Mouse (Mus musculus): ENCODE measurements around the gene Lrch1. TPM values are rescaled to one million over a fixed set of nuclear protein-coding genes. Genes with fewer than 3 reads are reported as not detected.

The Lrch1 gene
- polyA plus RNA-seq, 1 experiment from 2014 or later = 10.1 TPM

DNA sequence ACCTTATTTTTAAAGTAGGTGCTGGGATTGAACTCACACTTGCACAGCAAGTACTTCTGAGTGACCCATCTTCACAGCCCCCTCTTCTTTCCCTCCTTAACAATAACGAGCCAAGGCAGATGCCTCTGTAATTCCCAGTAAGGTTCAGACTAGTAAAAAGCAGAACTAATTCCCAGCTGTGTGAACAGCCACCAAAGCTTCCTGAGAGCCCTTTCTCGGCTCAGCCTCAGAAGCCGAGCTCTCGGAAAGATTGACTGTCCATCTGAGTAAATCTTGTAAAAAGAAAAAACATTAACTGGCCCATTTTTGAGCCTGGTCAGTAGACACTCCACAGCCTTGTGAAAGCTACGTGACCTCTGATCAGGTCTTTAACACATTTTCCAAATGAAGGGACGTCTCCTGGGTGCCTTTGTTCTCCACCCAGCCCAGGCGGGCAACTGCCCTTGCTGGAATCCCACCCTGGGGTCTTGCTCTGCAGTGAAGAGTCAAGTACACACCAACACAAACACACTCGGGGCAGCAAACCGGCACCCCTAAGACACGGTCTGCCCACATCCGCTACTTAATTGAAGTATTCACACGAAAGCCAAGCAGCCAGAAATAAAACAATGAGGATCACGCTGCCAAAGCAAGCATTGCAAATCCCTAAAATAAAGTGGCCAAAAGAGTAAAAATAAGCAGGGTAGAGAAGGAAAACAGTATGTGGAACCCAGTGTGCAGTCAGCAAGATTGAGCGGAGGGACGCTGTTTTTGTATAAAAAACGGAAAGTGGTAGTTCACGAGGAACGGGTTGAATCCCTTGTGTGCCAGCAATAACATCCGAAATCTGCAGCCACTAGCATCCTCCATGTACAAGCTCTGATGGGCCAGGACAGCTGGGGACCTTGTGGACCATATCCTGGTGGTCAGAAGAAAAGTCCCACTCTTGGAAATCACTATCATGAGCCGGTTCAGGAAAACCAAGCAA, 80.3 kb downstream of the Lrch1 start:
- no peak overlapping the region for H3K27ac ChIP-seq (replicated peaks; ENCODE audit: low read depth, low read length)
- DNase-seq (ENCODE audit: low spot score) (no peak), ATAC-seq (replicated peaks; ENCODE audit: insufficient number of reproducible peaks, low FRiP score, low TSS enrichment, low read depth) (no peak)
- H3K4me2 ChIP-seq (ENCODE audit: low read depth, low read length) = no peak overlapping the region
- no peak overlapping the region for H3K9ac ChIP-seq (replicated peaks; ENCODE audit: low read length)
- no peak overlapping the region for H3K4me3 ChIP-seq (ENCODE audit: low read depth, low read length)
- no peaks in the 10 kb centered on the region for H3K36me3 ChIP-seq (replicated peaks; ENCODE audit: control insufficient read depth, insufficient read depth, low read depth, low read length)
- no peaks in the 10 kb centered on the region; the same call in 1 of the 2 replicates for H3K4me1 ChIP-seq (ENCODE audit: control insufficient read depth, insufficient read depth, low read length)
- no peaks in the 10 kb centered on the region for H3K9me3 ChIP-seq (replicated peaks; ENCODE audit: control insufficient read depth, low read length)
- no peaks in the 10 kb centered on the region for H3K27me3 ChIP-seq (ENCODE audit: control insufficient read depth, insufficient read depth, low read length)
- 51% methylated on average over 20 of the region's 20 CpGs for WGBS

DNA sequence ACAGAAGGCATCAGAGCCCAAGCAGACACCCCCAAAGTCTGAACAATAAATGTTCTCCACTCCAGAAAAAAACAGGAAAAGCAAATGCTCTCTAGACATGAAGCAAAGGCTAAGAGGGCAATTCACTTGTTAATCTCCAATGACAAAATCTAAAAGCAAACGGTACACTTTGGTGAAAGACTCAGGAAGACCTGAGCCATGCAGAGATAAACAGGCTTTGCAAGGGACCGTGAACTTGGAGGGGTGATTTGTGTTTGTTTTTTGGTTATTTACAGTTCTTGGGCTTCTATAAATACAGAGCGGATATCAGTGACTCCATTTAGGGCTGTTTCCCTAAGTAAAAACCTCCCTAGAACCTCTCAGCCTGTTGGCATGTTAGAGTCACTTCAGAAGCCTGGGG, 81.9 kb downstream of the Lrch1 start:
- no peak overlapping the region for H3K9ac ChIP-seq (replicated peaks; ENCODE audit: low read length)
- no peak overlapping the region for H3K27ac ChIP-seq (replicated peaks; ENCODE audit: low read depth, low read length)
- H3K4me1 ChIP-seq (ENCODE audit: control insufficient read depth, insufficient read depth, low read length) = no peaks in the 10 kb centered on the region; the same call in 1 of the 2 replicates
- H3K4me2 ChIP-seq (ENCODE audit: low read depth, low read length) = no peak overlapping the region
- ATAC-seq (replicated peaks; ENCODE audit: insufficient number of reproducible peaks, low FRiP score, low TSS enrichment, low read depth) (no peak), DNase-seq (ENCODE audit: low spot score) (no peak)
- H3K36me3 ChIP-seq (replicated peaks; ENCODE audit: control insufficient read depth, insufficient read depth, low read depth, low read length) = no peaks in the 10 kb centered on the region
- H3K9me3 ChIP-seq (replicated peaks; ENCODE audit: control insufficient read depth, low read length) = no peaks in the 10 kb centered on the region
- no peak overlapping the region for H3K4me3 ChIP-seq (ENCODE audit: low read depth, low read length)
- 67% methylated on average over 3 of the region's 3 CpGs for WGBS
- H3K27me3 ChIP-seq (ENCODE audit: control insufficient read depth, insufficient read depth, low read length) = no peaks in the 10 kb centered on the region

- no peaks in the 10 kb centered on the region; the same call in 1 of the 2 replicates for H3K4me1 ChIP-seq (ENCODE audit: control insufficient read depth, insufficient read depth, low read length)
- H3K4me2 ChIP-seq (ENCODE audit: low read depth, low read length) = no peak overlapping the region
- DNase-seq (ENCODE audit: low spot score) = no peak
- no peak overlapping the region for H3K9ac ChIP-seq (replicated peaks; ENCODE audit: low read length)
- H3K27ac ChIP-seq (replicated peaks; ENCODE audit: low read depth, low read length) = no peak overlapping the region
- ATAC-seq (replicated peaks; ENCODE audit: insufficient number of reproducible peaks, low FRiP score, low TSS enrichment, low read depth) = 0 out of 2 replicates have a peak, but pooled peaks have one; percentile 25
- H3K4me3 ChIP-seq (ENCODE audit: low read depth, low read length) = no peak overlapping the region
- no peaks in the 10 kb centered on the region for H3K27me3 ChIP-seq (ENCODE audit: control insufficient read depth, insufficient read depth, low read length)
- H3K9me3 ChIP-seq (replicated peaks; ENCODE audit: control insufficient read depth, low read length) = no peaks in the 10 kb centered on the region
- no peaks in the 10 kb centered on the region for H3K36me3 ChIP-seq (replicated peaks; ENCODE audit: control insufficient read depth, insufficient read depth, low read depth, low read length)
- WGBS = 75% methylated on average over 5 of the region's 5 CpGs
These were observed 82.7 kb downstream of the Lrch1 start for GRCm38 (mm10) chr14:74864805-74865483.

DNA sequence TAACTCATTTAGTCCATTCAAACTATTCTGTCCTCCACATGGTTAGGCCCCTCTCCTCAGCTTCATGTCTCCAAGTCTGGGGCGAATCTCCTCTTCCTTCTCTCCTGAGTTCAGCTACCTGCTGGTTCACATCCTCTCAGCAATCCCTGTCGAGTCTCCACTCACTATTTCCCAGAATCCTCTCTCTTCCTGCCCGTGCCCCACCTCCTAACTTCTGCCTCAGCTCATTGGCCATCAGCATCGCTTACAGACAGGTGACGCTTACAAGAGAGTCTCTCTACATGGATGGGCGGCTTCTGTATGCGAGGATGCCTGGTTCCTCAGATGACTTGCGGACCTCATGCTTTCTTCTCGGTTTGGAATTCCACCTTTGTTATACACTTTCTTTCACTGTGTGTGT, 86.2 kb downstream of the Lrch1 start:
- no peaks in the 10 kb centered on the region for H3K9me3 ChIP-seq (replicated peaks; ENCODE audit: control insufficient read depth, low read length)
- no peaks in the 10 kb centered on the region for H3K27me3 ChIP-seq (ENCODE audit: control insufficient read depth, insufficient read depth, low read length)
- ATAC-seq (replicated peaks; ENCODE audit: insufficient number of reproducible peaks, low FRiP score, low TSS enrichment, low read depth) = no peak
- no peak overlapping the region for H3K4me2 ChIP-seq (ENCODE audit: low read depth, low read length)
- H3K27ac ChIP-seq (replicated peaks; ENCODE audit: low read depth, low read length) = no peak overlapping the region
- H3K9ac ChIP-seq (replicated peaks; ENCODE audit: low read length) = no peak overlapping the region
- H3K4me3 ChIP-seq (ENCODE audit: low read depth, low read length) = no peak overlapping the region
- DNase-seq (ENCODE audit: low spot score) = no peak
- 87% methylated on average over 9 of the region's 9 CpGs for WGBS
- no peaks in the 10 kb centered on the region for H3K4me1 ChIP-seq (ENCODE audit: control insufficient read depth, insufficient read depth, low read length)
- H3K36me3 ChIP-seq (replicated peaks; ENCODE audit: control insufficient read depth, insufficient read depth, low read depth, low read length) = no peaks in the 10 kb centered on the region

DNA sequence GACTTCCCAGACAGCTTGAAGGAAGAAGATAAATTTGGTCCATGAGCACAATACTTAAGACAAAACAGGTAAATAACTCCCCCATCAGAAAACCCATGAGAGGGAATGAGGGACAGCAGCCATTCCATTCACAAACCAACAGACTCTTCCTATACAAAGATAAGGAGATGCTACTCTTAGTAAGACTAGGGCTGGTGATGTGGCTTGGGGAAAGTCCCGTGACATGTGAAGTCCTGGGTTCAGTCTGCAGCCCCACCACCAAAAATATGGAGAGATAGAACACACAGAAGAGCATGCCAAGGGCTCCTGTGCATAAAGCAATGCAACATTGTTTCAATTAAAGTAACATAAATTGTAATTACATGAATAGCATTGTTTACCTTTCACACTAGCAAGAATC, 88.5 kb downstream of the Lrch1 start:
- no peak overlapping the region for H3K4me3 ChIP-seq (ENCODE audit: low read depth, low read length)
- H3K27me3 ChIP-seq (ENCODE audit: control insufficient read depth, insufficient read depth, low read length) = no peaks in the 10 kb centered on the region
- no peak for ATAC-seq (replicated peaks; ENCODE audit: insufficient number of reproducible peaks, low FRiP score, low TSS enrichment, low read depth)
- WGBS = 95% methylated on average over 1 of the region's 1 CpGs
- no peak overlapping the region for H3K4me2 ChIP-seq (ENCODE audit: low read depth, low read length)
- H3K36me3 ChIP-seq (replicated peaks; ENCODE audit: control insufficient read depth, insufficient read depth, low read depth, low read length) = no peaks in the 10 kb centered on the region
- no peak overlapping the region for H3K27ac ChIP-seq (replicated peaks; ENCODE audit: low read depth, low read length)
- H3K4me1 ChIP-seq (ENCODE audit: control insufficient read depth, insufficient read depth, low read length) = no peaks in the 10 kb centered on the region
- H3K9me3 ChIP-seq (replicated peaks; ENCODE audit: control insufficient read depth, low read length) = no peaks in the 10 kb centered on the region
- DNase-seq (ENCODE audit: low spot score) = no peak
- H3K9ac ChIP-seq (replicated peaks; ENCODE audit: low read length) = no peak overlapping the region

DNA sequence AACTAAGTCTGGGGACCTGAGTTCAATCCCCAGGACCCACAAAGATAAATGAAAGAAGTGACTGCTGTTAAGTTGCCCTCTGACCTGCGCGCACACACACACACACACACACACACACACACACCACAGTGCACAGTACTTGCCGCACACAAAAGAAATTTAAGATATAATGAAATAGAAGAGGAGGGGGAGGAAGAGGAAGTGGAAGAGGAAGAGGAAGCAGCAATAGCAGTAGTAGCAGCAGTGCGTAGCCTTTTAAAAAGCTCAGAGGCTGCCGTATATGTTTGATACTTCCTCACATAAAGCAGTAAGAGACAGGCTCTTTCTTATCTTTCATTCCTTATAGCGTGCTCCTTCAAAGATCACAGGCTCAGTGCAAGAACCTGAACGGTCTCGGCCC, 92.2 kb downstream of the Lrch1 start:
- no peaks in the 10 kb centered on the region for H3K4me1 ChIP-seq (ENCODE audit: control insufficient read depth, insufficient read depth, low read length)
- H3K27me3 ChIP-seq (ENCODE audit: control insufficient read depth, insufficient read depth, low read length) = no peaks in the 10 kb centered on the region
- DNase-seq (ENCODE audit: low spot score) = no peak
- ATAC-seq (replicated peaks; ENCODE audit: insufficient number of reproducible peaks, low FRiP score, low TSS enrichment, low read depth) = no peak
- no peak overlapping the region for H3K4me3 ChIP-seq (ENCODE audit: low read depth, low read length)
- no peaks in the 10 kb centered on the region for H3K36me3 ChIP-seq (replicated peaks; ENCODE audit: control insufficient read depth, insufficient read depth, low read depth, low read length)
- H3K9ac ChIP-seq (replicated peaks; ENCODE audit: low read length) = no peak overlapping the region
- no peak overlapping the region for H3K4me2 ChIP-seq (ENCODE audit: low read depth, low read length)
- no peak overlapping the region for H3K27ac ChIP-seq (replicated peaks; ENCODE audit: low read depth, low read length)
- WGBS = 92% methylated on average over 8 of the region's 8 CpGs
- no peaks in the 10 kb centered on the region for H3K9me3 ChIP-seq (replicated peaks; ENCODE audit: control insufficient read depth, low read length)

DNA sequence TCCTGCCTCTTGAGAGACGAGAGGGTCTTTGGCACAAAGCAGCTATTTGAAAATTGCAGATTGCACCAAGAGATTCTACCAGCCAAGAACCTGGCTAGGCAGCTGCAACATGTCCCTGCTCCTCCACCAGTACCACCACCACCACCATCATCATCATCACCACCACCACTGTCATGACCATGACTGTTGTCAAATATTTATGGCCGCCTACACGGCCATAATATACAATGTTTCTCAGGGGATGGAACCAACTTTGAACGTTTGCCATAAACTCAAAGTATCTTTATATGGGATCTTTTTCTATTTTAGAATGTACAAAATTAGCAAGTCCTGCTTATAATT, 93.9 kb downstream of the Lrch1 start:
- DNase-seq (ENCODE audit: low spot score) = no peak
- Histone ChIP-seq H3K27ac (replicated peaks; ENCODE audit: low read depth, low read length) (no peak overlapping the region), H3K36me3 (replicated peaks; ENCODE audit: control insufficient read depth, insufficient read depth, low read depth, low read length) (no peaks in the 10 kb centered on the region), H3K4me1 (ENCODE audit: control insufficient read depth, insufficient read depth, low read length) (no peaks in the 10 kb centered on the region), H3K9ac (replicated peaks; ENCODE audit: low read length) (no peak overlapping the region), H3K9me3 (replicated peaks; ENCODE audit: control insufficient read depth, low read length) (no peaks in the 10 kb centered on the region), H3K4me3 (ENCODE audit: low read depth, low read length) (no peak overlapping the region), H3K4me2 (ENCODE audit: low read depth, low read length) (no peak overlapping the region), H3K27me3 (ENCODE audit: control insufficient read depth, insufficient read depth, low read length) (no peaks in the 10 kb centered on the region)
- WGBS = 82% methylated on average over 4 of the region's 4 CpGs
- ATAC-seq (replicated peaks; ENCODE audit: insufficient number of reproducible peaks, low FRiP score, low TSS enrichment, low read depth) = no peak
